Mouse (Mus musculus) heart, embryonic 12.5 days (tissue): Measurements from ENCODE around the gene Klhdc3. TPM values are rescaled to one million over a fixed set of nuclear protein-coding genes. Genes with fewer than 3 reads are reported as not detected.

ENCODE experiments used
- ATAC-seq: fragments of 200-750 bp; cut with Nextera tagmentation; 2 replicates; pipeline ENCODE4 v1.8.0; 2017; ENCODE audit warnings: moderate TSS enrichment, moderate library complexity; ENCODE audit not compliant: insufficient number of reproducible peaks, low FRiP score
- H3K27ac ChIP-seq: fragments of 300-500 bp; sonication (generic); 2 replicates; pipeline ENCODE4 v1.5.1; 2016; ENCODE audit warnings: mild to moderate bottlenecking, moderate library complexity; ENCODE audit not compliant: poor library complexity, severe bottlenecking
- H3K27me3 ChIP-seq: fragments of 300-500 bp; sonication (generic); replicated peaks from 2 replicates; pipeline ENCODE4 v1.6.1; 2016; ENCODE audit warnings: mild to moderate bottlenecking, moderate library complexity
- H3K36me3 ChIP-seq: fragments of 300-500 bp; sonication (generic); 2 replicates; pipeline ENCODE4 v1.6.1; 2016; ENCODE audit warnings: mild to moderate bottlenecking, moderate library complexity
- H3K4me1 ChIP-seq: fragments of 300-500 bp; sonication (generic); replicated peaks from 2 replicates; pipeline ENCODE4 v1.6.1; 2016; ENCODE audit warnings: mild to moderate bottlenecking
- H3K4me2 ChIP-seq: fragments of 300-500 bp; sonication (generic); 2 replicates; pipeline ENCODE4 v1.6.1; 2016; ENCODE audit warnings: mild to moderate bottlenecking, moderate library complexity
- H3K4me3 ChIP-seq: fragments of 300-500 bp; sonication (generic); 2 replicates; pipeline ENCODE4 v1.5.1; 2016; ENCODE audit warnings: mild to moderate bottlenecking
- H3K9ac ChIP-seq: fragments of 300-500 bp; sonication (generic); 2 replicates; pipeline ENCODE4 v1.6.1; 2016; ENCODE audit warnings: mild to moderate bottlenecking, moderate library complexity
- H3K9me3 ChIP-seq: fragments of 300-500 bp; sonication (generic); replicated peaks from 2 replicates; pipeline ENCODE4 v1.6.1; 2016; ENCODE audit warnings: mild to moderate bottlenecking, moderate library complexity
- whole genome bisulfite sequencing: fragments of 180-500 bp; shearing (Covaris S2); methylation state at CpG from one replicate; pipeline ENCODE4 v1.1.7; 2016; 5-methylcytosine and 5-hydroxymethylcytosine counted together
- polyA plus RNA-seq: library from polyadenylated mRNA; unstranded; fragments of >200 nt; fragmentation: Nextera tagmentation; extraction: Ambion mirVana; gene quantifications from 2 replicates; pipeline ENCODE4 v1.2.1, GENCODE M21; 2016

Gene Klhdc3
- polyA plus RNA-seq, 1 experiment from 2014 or later: 149 TPM

DNA sequence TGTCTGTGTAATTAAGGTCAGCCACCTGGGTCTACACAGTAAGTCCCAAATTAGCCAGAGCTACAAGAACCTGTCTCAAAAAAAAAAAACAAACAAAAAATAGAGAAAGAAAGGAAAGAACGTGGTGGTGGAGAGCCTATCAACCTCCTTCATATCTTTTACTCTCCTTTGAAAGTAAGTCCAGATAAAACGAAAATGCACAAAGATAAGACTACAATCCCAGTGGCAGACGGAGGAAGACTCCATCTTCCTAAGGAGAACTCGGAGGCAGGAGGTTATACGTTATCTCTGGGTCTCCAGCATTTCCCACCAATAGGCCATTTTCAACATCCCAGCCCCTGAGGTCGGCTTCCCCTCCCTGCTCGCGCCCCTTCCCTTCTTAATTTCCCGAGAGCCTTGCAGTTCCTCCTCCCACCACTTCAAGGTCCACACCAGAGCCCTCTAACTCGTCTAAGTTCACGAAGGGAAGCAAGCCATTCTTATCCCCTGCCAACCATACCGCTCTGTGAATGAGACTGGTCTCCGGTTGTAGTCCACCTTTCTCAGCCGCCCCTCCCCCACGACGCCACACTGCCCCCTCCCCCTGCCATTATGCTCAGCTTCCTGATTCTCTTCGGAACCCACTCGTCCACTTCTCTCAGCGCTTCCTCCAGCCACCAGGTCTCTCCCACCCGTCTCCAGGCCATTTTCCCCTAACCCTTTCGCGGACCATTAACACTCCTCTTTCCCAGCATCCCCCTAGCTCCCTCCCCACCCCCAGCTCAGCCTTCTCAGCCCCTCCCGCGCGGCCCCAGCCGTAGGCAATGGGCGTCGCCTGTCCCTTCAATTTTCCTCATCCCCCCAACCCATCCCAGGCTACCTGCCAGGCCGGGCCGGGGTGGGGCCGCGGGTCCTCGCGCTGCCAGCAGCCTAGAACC, 613 bp downstream of the Klhdc3 start:
- H3K27me3 ChIP-seq: no peaks in the 10 kb centered on the region
- peak overlapping the region; percentile 94 for H3K27ac ChIP-seq
- H3K4me1 ChIP-seq: peaks cover 41% of the 10 kb centered on the region
- no peaks in the 10 kb centered on the region for H3K9me3 ChIP-seq
- H3K9ac ChIP-seq: peak overlapping the region; percentile 84
- peak overlapping the region; percentile 81 for H3K4me2 ChIP-seq
- H3K4me3 ChIP-seq: peak overlapping the region; percentile 81
- ATAC-seq: no peak; the same call in none of the 2 replicates
- WGBS: under 1% methylated on average over 34 of the region's 34 CpGs
- peaks cover 60% of the 10 kb centered on the region for H3K36me3 ChIP-seq

DNA sequence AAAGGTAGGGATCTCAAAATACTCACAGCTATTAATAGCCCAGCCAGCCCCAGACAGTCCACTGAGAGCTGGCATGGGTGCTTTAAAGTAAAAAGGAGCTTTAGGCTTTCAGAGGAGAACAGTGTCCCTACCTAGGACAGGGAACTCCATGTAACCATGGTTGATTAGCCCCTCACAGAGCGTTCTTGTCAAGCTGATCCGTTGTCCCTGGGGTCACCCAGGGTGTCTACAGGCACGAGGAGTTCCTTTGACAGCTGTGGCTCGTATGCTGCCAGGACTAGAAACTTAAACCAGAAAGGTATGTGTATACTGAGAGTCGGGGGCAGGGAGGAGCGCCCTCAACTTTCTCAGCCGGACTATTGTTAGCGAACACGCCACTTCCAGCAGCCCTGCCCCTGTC, 1.8 kb downstream of the Klhdc3 start:
- Histone ChIP-seq H3K36me3 (peaks cover 55% of the 10 kb centered on the region), H3K4me3 (peak overlapping the region; percentile 81), H3K4me1 (peaks cover 45% of the 10 kb centered on the region), H3K9ac (peak overlapping the region; percentile 84), H3K27me3 (no peaks in the 10 kb centered on the region), H3K4me2 (peak overlapping the region; percentile 81), H3K27ac (peak overlapping the region; percentile 94), H3K9me3 (no peaks in the 10 kb centered on the region)
- 24% methylated on average over 9 of the region's 9 CpGs for WGBS
- no peak for ATAC-seq

DNA sequence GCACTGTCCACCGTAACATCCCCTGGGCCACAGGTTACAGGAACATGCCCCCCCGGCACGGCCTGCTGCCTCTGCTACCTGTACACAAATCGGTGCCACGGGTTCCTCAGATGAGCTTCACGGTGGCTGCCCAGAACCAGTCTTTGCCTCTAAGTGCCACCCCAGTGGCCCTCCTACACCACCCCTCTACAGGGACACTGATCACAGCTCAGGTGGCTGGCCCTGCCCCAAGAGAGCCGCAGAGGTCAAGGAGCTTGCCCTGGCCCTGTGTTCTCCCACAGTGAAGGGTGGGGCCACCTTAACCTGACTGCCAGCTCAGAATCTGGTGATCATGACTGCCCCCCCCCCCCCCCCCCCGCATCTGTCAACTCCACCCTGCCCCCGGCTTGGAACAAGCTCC, 2.3 kb downstream of the Klhdc3 start, which contains the start of gene Mea1:
Gene Mea1 (plus strand): TSS at position 378 of the 400 bp plus-strand sequence.
- Histone ChIP-seq H3K4me2 (peak within 1 kb of the TSS; percentile 81), H3K4me1 (peaks cover 43% of the 10 kb centered on the region), H3K36me3 (peaks cover 50% of the 10 kb centered on the region), H3K4me3 (peak within 1 kb of the TSS; percentile 81), H3K9ac (peak within 1 kb of the TSS; percentile 84), H3K27me3 (no peaks in the 10 kb centered on the region), H3K27ac (peak within 1 kb of the TSS; percentile 94), H3K9me3 (no peaks in the 10 kb centered on the region)
- 69% methylated on average over 9 of the region's 9 CpGs for WGBS
- no peak for ATAC-seq

DNA sequence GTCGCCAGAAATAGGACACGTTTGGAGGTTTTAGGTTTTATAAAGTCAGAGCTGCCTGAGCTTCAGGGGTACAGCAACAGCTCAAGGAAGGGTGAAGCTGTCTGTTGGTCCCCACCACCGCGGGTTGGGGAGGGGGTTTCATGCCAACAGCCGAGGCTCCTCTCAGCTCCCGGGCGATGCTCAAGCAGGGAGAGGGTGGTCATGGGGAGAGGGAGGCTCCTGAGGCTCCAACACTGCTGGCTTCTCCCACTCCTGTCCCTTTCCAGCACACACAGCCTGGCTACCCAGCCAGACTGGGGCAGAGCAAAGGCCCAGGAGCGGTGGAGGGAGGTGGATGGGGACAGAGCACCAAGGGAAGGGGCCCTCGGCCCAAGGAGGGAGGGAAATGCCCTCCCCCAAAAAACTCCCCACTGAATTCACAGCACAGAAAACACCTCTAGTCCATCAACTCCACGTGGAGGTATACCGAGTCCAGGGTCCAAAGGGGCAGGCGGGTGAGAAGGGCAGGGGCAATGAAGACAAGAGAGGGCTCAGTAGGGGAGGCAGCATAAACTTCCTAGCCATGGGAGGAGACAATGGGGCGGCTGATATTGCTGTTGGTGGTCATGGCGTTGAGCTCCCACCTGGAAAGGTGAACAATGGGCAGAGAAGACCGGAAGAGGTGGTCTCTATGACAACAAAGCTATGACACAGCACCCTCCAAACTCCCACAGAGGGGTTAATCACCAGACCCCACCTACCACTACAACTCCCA, 6.0 kb downstream of the Klhdc3 start:
- peak; percentile 20; the same call in 1 of the 2 replicates for ATAC-seq
- Histone ChIP-seq H3K9ac (peak overlapping the region; percentile 71), H3K27ac (peak overlapping the region; percentile 80), H3K4me1 (peaks cover 44% of the 10 kb centered on the region), H3K9me3 (no peaks in the 10 kb centered on the region), H3K4me3 (peak overlapping the region; percentile 84), H3K4me2 (peak overlapping the region; percentile 80), H3K27me3 (no peaks in the 10 kb centered on the region), H3K36me3 (peaks cover 56% of the 10 kb centered on the region)
- WGBS: 23% methylated on average over 15 of the region's 15 CpGs

- Histone ChIP-seq H3K27ac (peak within 1 kb of the TSS; percentile 80), H3K4me3 (peak within 1 kb of the TSS; percentile 84), H3K27me3 (no peaks in the 10 kb centered on the region), H3K9ac (peak within 1 kb of the TSS; percentile 86), H3K4me1 (peaks cover 38% of the 10 kb centered on the region), H3K36me3 (peaks cover 63% of the 10 kb centered on the region), H3K9me3 (0 out of 2 replicates have a peak, but pooled peaks cover 5% of the 10 kb centered on the region), H3K4me2 (peak within 1 kb of the TSS; percentile 80)
- whole genome bisulfite sequencing: 1% methylated on average over 43 of the region's 43 CpGs
- ATAC-seq: peak; percentile 88
Measured at GRCm38 (mm10) chr17:46673850-46674529, 6.7 kb downstream of the Klhdc3 start, which contains the start of gene Rrp36. Gene Rrp36 (minus strand): TSS chr17:46674352.

DNA sequence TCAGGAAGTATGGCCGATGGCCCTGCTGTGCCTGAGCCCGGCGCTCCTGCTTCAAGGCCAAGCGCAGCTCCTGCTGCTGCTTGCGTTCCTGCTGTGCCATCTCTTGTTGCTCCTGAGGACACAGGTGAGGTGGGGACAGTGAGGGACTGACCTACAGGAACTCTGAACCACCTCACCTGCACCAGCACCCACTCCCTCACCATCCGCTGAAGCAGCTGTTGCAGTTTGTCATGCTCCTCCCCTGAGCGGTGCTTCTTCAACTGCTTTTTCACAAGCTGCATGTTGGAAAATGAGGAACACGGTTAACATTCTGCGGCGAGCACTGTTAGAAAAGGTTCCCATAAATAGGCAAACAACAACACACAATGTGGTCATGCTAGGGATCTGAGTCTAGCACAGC, 10.8 kb downstream of the Klhdc3 start:
- peaks cover 18% of the 10 kb centered on the region for H3K4me1 ChIP-seq
- ATAC-seq: no peak
- 92% methylated on average over 10 of the region's 10 CpGs for WGBS
- no peak overlapping the region for H3K27ac ChIP-seq
- H3K4me3 ChIP-seq: no peak overlapping the region
- H3K27me3 ChIP-seq: no peaks in the 10 kb centered on the region
- peaks cover 62% of the 10 kb centered on the region for H3K36me3 ChIP-seq
- 0 out of 2 replicates have a peak, but pooled peaks cover 5% of the 10 kb centered on the region for H3K9me3 ChIP-seq
- H3K4me2 ChIP-seq: no peak overlapping the region
- H3K9ac ChIP-seq: no peak overlapping the region

DNA sequence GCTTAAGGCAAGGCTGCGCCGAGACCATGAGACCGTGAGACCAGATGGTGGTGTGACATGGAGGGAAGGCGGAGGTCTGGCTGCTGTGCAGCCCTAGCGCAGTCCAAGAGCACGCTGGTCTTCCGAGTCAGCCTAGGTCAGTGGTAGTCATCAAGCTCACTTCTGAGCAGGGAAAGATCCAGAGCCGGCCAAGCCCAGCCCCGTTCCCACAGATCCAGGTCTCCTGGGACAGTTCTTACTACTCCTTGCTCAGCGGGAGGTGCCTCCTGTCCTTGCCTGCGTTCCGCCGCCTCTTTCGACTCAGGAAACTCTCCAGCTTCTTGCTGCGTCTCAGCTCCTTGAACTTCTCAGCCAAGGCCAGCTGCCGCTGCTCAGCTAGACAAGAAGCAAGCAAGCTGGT, 13.0 kb downstream of the Klhdc3 start:
- H3K36me3 ChIP-seq: peaks cover 79% of the 10 kb centered on the region
- no peaks in the 10 kb centered on the region for H3K27me3 ChIP-seq
- no peak overlapping the region for H3K4me3 ChIP-seq
- H3K4me1 ChIP-seq: peaks cover 2% of the 10 kb centered on the region; the same call in 1 of the 2 replicates
- H3K9me3 ChIP-seq: 0 out of 2 replicates have a peak, but pooled peaks cover 5% of the 10 kb centered on the region
- no peak overlapping the region for H3K27ac ChIP-seq
- no peak for ATAC-seq
- 88% methylated on average over 16 of the region's 16 CpGs for WGBS
- H3K9ac ChIP-seq: no peak overlapping the region
- no peak overlapping the region for H3K4me2 ChIP-seq

- Histone ChIP-seq H3K36me3 (peaks cover 96% of the 10 kb centered on the region), H3K9me3 (no peaks in the 10 kb centered on the region), H3K4me2 (no peak overlapping the region), H3K4me1 (no peaks in the 10 kb centered on the region), H3K27me3 (no peaks in the 10 kb centered on the region), H3K4me3 (no peak overlapping the region), H3K27ac (no peak overlapping the region), H3K9ac (no peak overlapping the region)
- ATAC-seq: no peak
- WGBS: 90% methylated on average over 5 of the region's 5 CpGs
Measured at GRCm38 (mm10) chr17:46662730-46663129, 18.0 kb downstream of the Klhdc3 start.

DNA sequence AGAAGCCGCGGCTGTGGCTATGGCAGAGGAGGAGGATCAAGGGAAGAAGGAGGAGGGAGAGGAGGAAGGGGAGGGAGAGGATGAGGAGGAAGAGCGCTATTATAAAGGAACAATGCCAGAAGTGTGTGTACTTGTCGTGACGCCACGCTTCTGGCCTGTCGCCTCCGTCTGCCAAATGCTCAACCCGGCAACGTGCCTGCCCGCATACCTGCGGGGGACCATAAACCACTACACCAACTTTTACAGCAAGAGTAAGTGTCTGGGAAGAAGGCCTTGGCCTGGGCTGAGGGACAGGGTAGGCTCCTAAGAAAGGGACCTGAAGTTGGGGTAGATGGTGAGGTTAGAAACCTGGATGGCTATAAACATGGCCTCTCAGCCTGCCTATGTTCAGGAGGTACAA, 18.7 kb downstream of the Klhdc3 start:
- peaks cover 98% of the 10 kb centered on the region for H3K36me3 ChIP-seq
- no peaks in the 10 kb centered on the region for H3K27me3 ChIP-seq
- no peaks in the 10 kb centered on the region for H3K9me3 ChIP-seq
- H3K4me3 ChIP-seq: no peak overlapping the region
- ATAC-seq: no peak
- no peaks in the 10 kb centered on the region for H3K4me1 ChIP-seq
- no peak overlapping the region for H3K4me2 ChIP-seq
- 91% methylated on average over 12 of the region's 12 CpGs for WGBS
- no peak overlapping the region for H3K27ac ChIP-seq
- H3K9ac ChIP-seq: no peak overlapping the region

DNA sequence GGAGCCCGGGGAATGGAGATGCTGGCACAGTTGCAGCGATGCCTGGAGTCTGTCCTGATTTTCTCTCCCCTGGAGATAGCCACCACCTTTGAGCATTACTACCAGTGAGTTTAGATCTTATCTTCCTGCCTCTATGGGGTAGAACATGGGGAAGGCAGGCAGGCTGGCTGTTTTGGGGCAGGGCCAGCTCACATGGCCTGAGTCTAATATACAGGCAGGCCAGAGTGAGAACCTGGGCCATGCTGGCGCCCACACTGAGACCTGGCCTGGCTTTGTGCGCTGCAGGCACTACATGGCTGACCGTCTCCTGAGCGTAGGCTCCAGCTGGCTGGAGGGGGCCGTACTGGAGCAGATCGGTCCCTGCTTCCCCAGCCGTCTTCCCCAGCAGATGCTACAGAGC, 19.4 kb downstream of the Klhdc3 start:
- H3K9ac ChIP-seq: 0 out of 2 replicates have a peak overlapping the region, but pooled peaks have one; percentile 28
- no peak overlapping the region for H3K4me2 ChIP-seq
- peaks cover 98% of the 10 kb centered on the region for H3K36me3 ChIP-seq
- H3K4me1 ChIP-seq: no peaks in the 10 kb centered on the region
- H3K27ac ChIP-seq: no peak overlapping the region
- WGBS: 89% methylated on average over 9 of the region's 9 CpGs
- no peaks in the 10 kb centered on the region for H3K27me3 ChIP-seq
- no peaks in the 10 kb centered on the region for H3K9me3 ChIP-seq
- no peak for ATAC-seq
- H3K4me3 ChIP-seq: no peak overlapping the region
